Mouse (Mus musculus) stomach, embryonic 16.5 days (tissue): Measurements from ENCODE around the gene Zfp319. TPM values are rescaled to one million over a fixed set of nuclear protein-coding genes. Genes with fewer than 3 reads are reported as not detected.

Source experiments
- ATAC-seq: fragments of 200-750 bp; cut with Nextera tagmentation; 2 replicates; pipeline ENCODE4 v1.8.0; 2017; ENCODE audit warnings: moderate number of reproducible peaks, moderate TSS enrichment; ENCODE audit not compliant: insufficient read depth, low FRiP score
- H3K27ac ChIP-seq: fragments of 300-500 bp; sonication (generic); 2 replicates; pipeline ENCODE4 v1.5.1; 2014; ENCODE audit warnings: low read length
- H3K27me3 ChIP-seq: fragments of 300-500 bp; sonication (generic); 2 replicates; pipeline ENCODE4 v1.6.1; 2014; ENCODE audit warnings: low read length, control low read depth, mixed read lengths; ENCODE audit not compliant: control insufficient read depth, insufficient read depth
- H3K36me3 ChIP-seq: fragments of 300-500 bp; sonication (generic); 2 replicates; pipeline ENCODE4 v1.6.1; 2014; ENCODE audit warnings: low read length; ENCODE audit not compliant: control insufficient read depth, insufficient read depth
- H3K4me1 ChIP-seq: fragments of 300-500 bp; sonication (generic); 2 replicates; pipeline ENCODE4 v1.6.1; 2014; ENCODE audit warnings: low read length, control low read depth, mixed read lengths; ENCODE audit not compliant: control insufficient read depth, insufficient read depth
- H3K4me2 ChIP-seq: fragments of 300-500 bp; sonication (generic); 2 replicates; pipeline ENCODE4 v1.6.1; 2014; ENCODE audit warnings: low read depth, low read length, mixed read lengths
- H3K4me3 ChIP-seq: fragments of 300-500 bp; sonication (generic); replicated peaks from 2 replicates; pipeline ENCODE4 v1.5.1; 2014; ENCODE audit warnings: mild to moderate bottlenecking, low read length
- H3K9ac ChIP-seq: fragments of 300-500 bp; sonication (generic); 2 replicates; pipeline ENCODE4 v1.6.1; 2014; ENCODE audit warnings: low read length
- H3K9me3 ChIP-seq: fragments of 300-500 bp; sonication (generic); replicated peaks from 2 replicates; pipeline ENCODE4 v1.6.1; 2016; ENCODE audit warnings: low read length, control low read depth; ENCODE audit not compliant: control insufficient read depth
- WGBS: fragments of 180-500 bp; shearing (Covaris S2); extraction: QIAGEN DNeasy Blood & Tissue Kit; methylation state at CpG from one replicate; pipeline ENCODE4 v1.1.7; 2014; 5-methylcytosine and 5-hydroxymethylcytosine counted together
- polyA plus RNA-seq: library from polyadenylated mRNA; unstranded; fragments of >200 nt; fragmentation: Nextera tagmentation; extraction: Ambion mirVana; gene quantifications from 2 replicates; pipeline ENCODE4 v1.2.1, GENCODE M21; 2015

Gene Zfp319
- polyA plus RNA-seq, 1 experiment from 2014 or later: 7.0 TPM

DNA sequence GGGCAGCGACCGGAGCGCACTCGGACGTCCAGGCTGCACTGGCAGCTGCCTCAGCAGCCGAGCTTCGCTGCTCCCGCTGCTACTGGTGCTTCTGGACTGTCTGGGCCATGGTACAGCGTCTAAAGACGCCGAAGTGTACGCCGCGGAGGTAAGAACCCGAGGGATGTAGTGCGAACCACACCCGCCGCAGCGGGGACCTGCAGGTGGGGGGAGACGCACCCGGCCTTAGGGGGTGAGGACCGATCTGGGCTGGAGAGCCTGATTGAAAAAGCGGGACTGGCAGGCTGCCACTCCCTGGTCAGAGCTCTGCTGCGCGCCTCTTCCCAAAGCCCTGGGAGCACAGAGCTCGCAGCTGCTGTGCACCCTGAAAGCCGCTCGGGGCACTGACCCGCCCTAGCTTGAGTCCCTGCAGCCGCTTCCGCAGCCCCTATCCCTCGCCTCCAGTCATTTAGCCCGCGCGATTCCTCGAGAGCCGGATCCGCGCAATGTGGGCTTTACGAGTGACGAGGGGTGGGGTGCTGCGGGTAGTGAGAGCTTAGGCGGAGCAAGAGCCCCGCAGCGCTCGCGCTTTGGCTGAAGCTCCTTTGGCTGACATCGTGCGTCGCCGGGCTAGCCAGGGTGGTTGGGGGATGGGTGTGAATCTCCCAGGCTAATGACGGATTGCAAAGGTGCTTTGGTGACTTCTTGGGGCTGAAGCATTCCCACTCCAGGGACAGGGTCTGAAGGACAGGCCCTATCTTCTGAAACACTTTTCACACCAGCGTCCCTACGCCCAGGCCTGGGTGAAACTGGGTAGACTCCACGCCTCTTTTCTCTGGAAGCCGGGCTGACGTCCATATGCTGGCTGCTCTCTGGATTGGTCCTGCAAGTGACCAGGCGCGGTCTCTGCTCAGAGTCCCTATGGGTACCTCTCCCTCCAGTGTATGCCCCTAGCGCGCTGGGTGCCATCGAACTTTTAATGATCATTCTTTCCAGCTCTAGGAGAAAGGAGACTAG lies 21.4 kb upstream of the Zfp319 start:
- peak overlapping the region; percentile 88 for H3K4me3 ChIP-seq
- peak; percentile 27 for ATAC-seq
- 0 out of 2 replicates have a peak, but pooled peaks cover 3% of the 10 kb centered on the region for H3K27me3 ChIP-seq
- H3K9me3 ChIP-seq: no peaks in the 10 kb centered on the region
- 2% methylated on average over 62 of the region's 62 CpGs for WGBS
- H3K4me1 ChIP-seq: peaks cover 18% of the 10 kb centered on the region
- peak overlapping the region; percentile 93 for H3K27ac ChIP-seq
- H3K9ac ChIP-seq: peak overlapping the region; percentile 86
- no peaks in the 10 kb centered on the region for H3K36me3 ChIP-seq
- peak overlapping the region; percentile 93 for H3K4me2 ChIP-seq

DNA sequence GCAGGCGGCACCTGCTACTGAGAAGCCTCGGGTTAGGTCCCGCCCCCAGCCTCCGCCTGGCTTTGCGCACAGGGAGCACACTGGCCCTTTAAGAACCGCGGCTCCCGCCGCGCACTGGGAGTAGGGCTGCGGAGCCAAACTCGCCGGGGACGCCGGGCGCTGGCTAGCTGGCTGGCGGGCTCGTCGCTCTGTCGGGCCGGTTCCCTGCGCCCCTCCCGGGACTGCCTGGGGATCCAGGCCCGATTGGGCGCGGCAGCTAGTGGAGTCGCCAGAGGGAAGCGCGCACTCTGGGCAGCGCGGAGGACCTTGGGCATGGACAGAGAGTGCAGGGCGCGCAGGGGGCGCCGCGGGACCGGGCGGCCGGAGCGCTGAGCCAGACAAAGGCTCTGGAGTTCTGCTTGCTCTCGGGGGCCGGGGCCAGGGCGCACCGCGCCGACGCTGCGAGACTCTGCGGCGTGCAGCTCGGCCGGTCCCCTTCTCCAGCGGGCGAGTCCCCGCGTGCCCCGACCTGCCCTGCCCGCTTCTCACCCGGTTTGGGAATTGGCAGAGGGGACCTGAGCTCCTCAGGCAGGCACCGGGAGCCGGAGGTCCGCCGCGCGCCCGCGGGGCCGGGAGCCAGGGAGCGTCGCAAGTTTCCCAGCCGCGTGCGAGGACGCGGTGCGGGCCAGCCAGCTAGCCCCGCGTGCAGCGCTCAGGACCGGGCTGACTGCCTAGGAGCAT lies 20.6 kb upstream of the Zfp319 start, which contains the start of gene Mmp15:
Mmp15 (plus strand) TSS at position 118 of the 720 bp plus-strand sequence.
- peak within 1 kb of the TSS; percentile 93 for H3K4me2 ChIP-seq
- H3K27ac ChIP-seq: peak within 1 kb of the TSS; percentile 93
- 0 out of 2 replicates have a peak, but pooled peaks cover 3% of the 10 kb centered on the region for H3K27me3 ChIP-seq
- ATAC-seq: peak; percentile 83
- H3K36me3 ChIP-seq: no peaks in the 10 kb centered on the region
- peak within 1 kb of the TSS; percentile 88 for H3K4me3 ChIP-seq
- H3K9ac ChIP-seq: peak within 1 kb of the TSS; percentile 86
- H3K9me3 ChIP-seq: no peaks in the 10 kb centered on the region
- under 1% methylated on average over 78 of the region's 80 CpGs for WGBS
- H3K4me1 ChIP-seq: peaks cover 18% of the 10 kb centered on the region

DNA sequence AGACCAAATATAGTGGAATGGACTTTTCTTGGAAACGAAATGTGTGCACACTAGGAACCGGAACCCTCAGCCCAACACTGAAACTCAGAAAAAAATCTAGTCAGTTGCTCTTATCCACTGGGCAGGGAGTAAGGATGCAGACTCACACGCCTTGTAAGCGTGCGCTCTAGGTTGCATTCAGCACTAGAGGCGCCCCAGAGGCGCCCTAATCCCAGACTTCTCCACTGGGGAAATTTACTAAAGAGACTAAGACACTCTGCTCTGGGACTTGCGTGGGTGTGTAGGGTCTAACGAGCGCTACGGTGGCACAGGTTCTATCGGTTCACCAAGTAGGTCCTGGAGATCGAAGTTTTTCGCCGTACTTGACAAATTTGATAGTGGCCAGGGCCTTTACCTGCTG lies 19.7 kb upstream of the Zfp319 start:
- Histone ChIP-seq H3K27me3 (0 out of 2 replicates have a peak, but pooled peaks cover 3% of the 10 kb centered on the region), H3K36me3 (no peaks in the 10 kb centered on the region), H3K4me1 (peaks cover 23% of the 10 kb centered on the region), H3K9me3 (no peaks in the 10 kb centered on the region), H3K27ac (peak overlapping the region; percentile 93), H3K4me2 (peak overlapping the region; percentile 93), H3K4me3 (peak overlapping the region; percentile 88), H3K9ac (peak overlapping the region; percentile 86; the same call in 1 of the 2 replicates)
- WGBS: 4% methylated on average over 15 of the region's 15 CpGs
- peak; percentile 45; the same call in 1 of the 2 replicates for ATAC-seq

DNA sequence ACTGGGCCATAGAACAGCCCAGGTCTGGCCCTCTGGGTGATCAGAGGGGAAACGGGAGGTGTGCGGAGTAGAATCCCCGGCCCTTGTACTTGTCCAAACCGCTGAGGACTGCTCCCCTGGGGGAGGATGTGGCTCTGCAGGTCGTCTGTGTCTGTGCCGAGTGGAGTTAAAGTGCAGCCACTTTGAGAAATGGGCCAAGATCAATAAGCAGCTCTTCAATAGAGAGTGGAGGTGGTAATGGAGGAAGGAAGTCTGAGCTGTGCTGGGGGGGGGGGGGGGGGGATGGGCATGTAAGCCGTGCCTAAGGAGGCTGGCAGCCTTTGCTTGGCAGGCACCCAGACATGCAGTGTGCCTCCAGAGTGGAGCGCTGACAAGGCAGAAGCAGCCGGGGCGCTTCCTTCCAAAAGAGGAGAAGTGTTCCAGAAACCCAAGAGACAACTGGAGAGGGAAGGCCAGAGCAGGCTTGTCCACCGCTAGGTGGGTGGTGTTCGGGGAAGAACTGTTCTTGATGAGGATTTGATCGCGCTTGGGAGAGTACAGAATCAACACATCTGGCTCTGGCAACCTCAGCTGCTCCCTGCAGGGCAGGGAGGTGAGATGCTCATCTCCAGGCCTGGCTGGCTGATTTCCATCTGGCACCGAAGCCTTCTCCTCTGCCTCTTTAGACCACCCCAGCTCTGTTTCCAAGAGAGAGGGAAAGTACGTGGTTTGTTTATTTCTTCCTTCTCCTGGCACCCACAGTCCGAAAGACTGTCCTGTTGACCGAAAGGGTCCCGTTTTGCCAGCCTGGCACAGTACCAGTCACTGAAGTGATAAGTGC lies 17.3 kb upstream of the Zfp319 start:
- Histone ChIP-seq H3K4me1 (peaks cover 23% of the 10 kb centered on the region), H3K4me3 (no peak overlapping the region), H3K9me3 (no peaks in the 10 kb centered on the region), H3K9ac (peak overlapping the region; percentile 46), H3K27me3 (0 out of 2 replicates have a peak, but pooled peaks cover 3% of the 10 kb centered on the region), H3K36me3 (peaks cover 3% of the 10 kb centered on the region; the same call in 1 of the 2 replicates), H3K27ac (peak overlapping the region; percentile 64), H3K4me2 (no peak overlapping the region)
- ATAC-seq: no peak
- WGBS: 52% methylated on average over 19 of the region's 19 CpGs

DNA sequence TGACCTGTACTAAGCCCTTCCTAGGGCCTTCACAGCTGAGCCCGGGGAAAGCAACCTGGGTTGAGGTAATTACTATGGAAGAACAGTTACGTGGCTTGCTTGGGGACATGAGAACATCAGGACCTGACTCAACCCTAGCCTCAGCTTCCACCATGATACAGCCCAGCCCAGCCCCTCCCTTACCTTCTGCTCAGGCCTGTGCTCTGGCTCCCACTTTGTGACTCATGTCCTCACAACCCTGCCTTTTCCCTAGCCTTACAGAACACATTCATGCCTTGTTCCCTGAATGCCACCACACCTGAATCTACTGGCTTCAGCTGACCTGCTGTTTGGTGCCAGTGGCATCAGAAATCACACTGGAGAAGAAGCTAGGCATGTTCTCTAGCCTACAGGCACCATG lies 16.6 kb upstream of the Zfp319 start:
- ATAC-seq: no peak
- H3K4me2 ChIP-seq: no peak overlapping the region
- H3K4me3 ChIP-seq: no peak overlapping the region
- H3K36me3 ChIP-seq: peaks cover 4% of the 10 kb centered on the region; the same call in 1 of the 2 replicates
- WGBS: 87% methylated on average over 2 of the region's 2 CpGs
- H3K27ac ChIP-seq: peak overlapping the region; percentile 64
- H3K9ac ChIP-seq: peak overlapping the region; percentile 46
- no peaks in the 10 kb centered on the region for H3K9me3 ChIP-seq
- H3K27me3 ChIP-seq: 0 out of 2 replicates have a peak, but pooled peaks cover 3% of the 10 kb centered on the region
- H3K4me1 ChIP-seq: peaks cover 19% of the 10 kb centered on the region

DNA sequence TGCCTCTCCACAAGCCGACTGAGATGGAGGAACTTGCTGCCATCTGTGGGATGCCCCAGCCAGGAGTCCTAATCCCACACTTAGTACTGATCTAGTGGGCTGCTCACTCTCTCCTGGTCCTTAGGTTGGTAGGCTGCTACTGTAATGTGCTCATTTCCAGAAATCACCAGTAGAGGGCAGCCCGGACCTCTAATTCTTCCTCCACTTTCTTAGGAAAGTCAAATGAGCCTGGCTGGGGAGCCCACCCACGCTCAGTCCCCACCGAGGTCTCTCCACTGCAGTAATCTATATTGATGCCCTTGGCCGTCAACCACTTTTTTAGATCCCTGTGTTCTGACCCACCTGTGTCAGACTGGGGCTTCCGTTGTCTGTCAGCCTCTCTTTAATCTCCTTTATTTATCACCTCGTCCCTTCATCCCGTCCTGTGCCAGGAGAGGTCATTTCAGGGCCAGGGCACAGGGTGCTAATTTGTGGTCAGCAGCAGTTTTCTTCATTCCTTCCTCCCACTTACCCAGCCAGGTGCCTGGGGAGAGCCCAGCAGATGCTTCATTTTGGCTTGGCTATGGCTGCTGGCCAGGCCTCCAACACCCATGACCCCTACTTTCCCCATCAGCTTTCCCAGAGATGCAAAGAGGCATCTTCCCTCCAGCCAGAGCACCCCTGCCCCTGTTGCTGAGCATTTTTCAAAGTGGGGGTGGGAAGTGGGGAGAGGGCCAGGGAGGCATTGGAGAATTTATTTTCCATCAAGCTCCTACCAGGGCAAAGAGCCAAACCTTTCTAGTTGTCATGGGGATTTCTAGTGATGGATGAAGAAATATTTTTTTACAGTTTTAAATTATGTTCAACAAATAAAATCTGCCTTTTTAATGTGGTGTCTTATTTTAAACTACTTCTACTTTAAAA lies 15.1 kb upstream of the Zfp319 start:
- ATAC-seq: no peak
- 0 out of 2 replicates have a peak, but pooled peaks cover 3% of the 10 kb centered on the region for H3K27me3 ChIP-seq
- peaks cover 19% of the 10 kb centered on the region for H3K4me1 ChIP-seq
- no peak overlapping the region; the same call in 1 of the 2 replicates for H3K27ac ChIP-seq
- peak overlapping the region; percentile 31; the same call in 1 of the 2 replicates for H3K9ac ChIP-seq
- H3K9me3 ChIP-seq: no peaks in the 10 kb centered on the region
- 20% methylated on average over 8 of the region's 8 CpGs for WGBS
- H3K4me2 ChIP-seq: no peak overlapping the region
- H3K36me3 ChIP-seq: peaks cover 4% of the 10 kb centered on the region; the same call in 1 of the 2 replicates
- no peak overlapping the region for H3K4me3 ChIP-seq

DNA sequence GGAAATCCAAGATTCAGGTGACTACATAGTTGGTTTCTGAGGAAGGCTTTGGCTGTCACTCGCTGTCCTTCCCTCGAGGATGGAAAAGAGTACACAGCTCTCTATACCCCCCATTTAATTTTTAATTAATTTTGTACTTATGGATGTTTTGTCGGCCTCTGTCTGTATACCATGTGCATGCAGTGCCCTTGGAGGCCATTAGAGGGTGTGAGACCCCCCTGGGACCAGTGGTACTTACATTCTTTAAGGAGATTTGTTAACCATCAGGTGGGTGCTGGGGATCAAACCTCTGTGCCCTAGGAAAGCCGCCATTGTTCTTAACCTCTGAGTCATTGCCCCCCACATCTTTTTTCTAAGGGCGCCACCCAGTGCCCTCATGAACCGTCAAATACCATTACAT lies 12.9 kb upstream of the Zfp319 start:
- no peak overlapping the region for H3K27ac ChIP-seq
- no peaks in the 10 kb centered on the region for H3K27me3 ChIP-seq
- peaks cover 5% of the 10 kb centered on the region; the same call in 1 of the 2 replicates for H3K36me3 ChIP-seq
- H3K4me2 ChIP-seq: no peak overlapping the region
- WGBS: 79% methylated on average over 6 of the region's 6 CpGs
- H3K9me3 ChIP-seq: no peaks in the 10 kb centered on the region
- no peak overlapping the region for H3K9ac ChIP-seq
- ATAC-seq: no peak
- H3K4me1 ChIP-seq: peaks cover 19% of the 10 kb centered on the region
- no peak overlapping the region for H3K4me3 ChIP-seq
